In genomic region chr5:136077001-136077550, GRCm38 (mm10) we compare ENCODE assay signal across 17 mouse cellular contexts. TPM values are rescaled to one million over a fixed set of nuclear protein-coding genes. Genes with fewer than 3 reads are reported as not detected.
DNase-seq lines count a peak whose midpoint lies in the region; ATAC-seq and TF ChIP-seq lines count a peak whose summit lies in the region.
"Had no signal": no experiment of that assay in that cellular context is flagged by ENCODE, and none has a peak within 500 bp of the region (broad histone marks: within the 10 kb centered on the region; RNA-seq: fewer than 3 reads in every experiment).

No protein-coding gene starts in this region.

- H3K4me2 ChIP-seq in heart, embryonic 11.5 days, result no peak overlapping the region
- no peak overlapping the region for H3K4me2 ChIP-seq in kidney, embryonic 16.5 days (replicated peaks; ENCODE audit: low read depth, low read length)
- H3K4me2 ChIP-seq: hindbrain, embryonic 12.5 days; midbrain, embryonic 11.5 days had no signal

- no peak for ATAC-seq in heart, embryonic 11.5 days (replicated peaks; ENCODE audit: insufficient number of reproducible peaks, low FRiP score, low TSS enrichment)
- no peak for ATAC-seq in kidney, embryonic 16.5 days (ENCODE audit: low FRiP score, low TSS enrichment)

- WGBS in heart, adult 2 months, result 34% methylated on average over 9 of the region's 9 CpGs
- 74% methylated on average over 9 of the region's 9 CpGs for WGBS in heart, embryonic 11.5 days (ENCODE audit: insufficient replicate concordance)
- WGBS in thymus, adult 2 months, result 14% methylated on average over 9 of the region's 9 CpGs
- WGBS in kidney, embryonic 16.5 days, result 65% methylated on average over 9 of the region's 9 CpGs
- WGBS in midbrain, embryonic 10.5 days, result 92% methylated on average over 9 of the region's 9 CpGs

- no peak overlapping the region for H3K9ac ChIP-seq in heart, adult 2 months (ENCODE audit: low read depth, low read length)
- H3K9ac ChIP-seq in heart, embryonic 11.5 days (ENCODE audit: low read depth, low read length), result no peak overlapping the region
- H3K9ac ChIP-seq in kidney, embryonic 16.5 days (replicated peaks; ENCODE audit: low read length), result no peak overlapping the region
- H3K9ac ChIP-seq: hindbrain, embryonic 12.5 days had no signal

- no peaks in the 10 kb centered on the region for H3K27me3 ChIP-seq in heart, adult 2 months (ENCODE audit: control insufficient read depth, insufficient read depth, low read length)
- no peaks in the 10 kb centered on the region; the same call in 1 of the 2 replicates for H3K27me3 ChIP-seq in heart, embryonic 11.5 days (ENCODE audit: control insufficient read depth, insufficient read depth, low read length)
- H3K27me3 ChIP-seq in thymus, adult 2 months (ENCODE audit: control insufficient read depth, insufficient read depth, low read length), result no peaks in the 10 kb centered on the region
- no peaks in the 10 kb centered on the region for H3K27me3 ChIP-seq in kidney, embryonic 16.5 days (ENCODE audit: insufficient read depth, low read length)
- H3K27me3 ChIP-seq in midbrain, embryonic 10.5 days (ENCODE audit: low read depth, poor library complexity, severe bottlenecking), result no peaks in the 10 kb centered on the region
- H3K27me3 ChIP-seq: hindbrain, embryonic 12.5 days had no signal

- 0 out of 2 replicates have a peak, but pooled peaks have one; percentile 13 for TF ChIP-seq EP300 in heart, adult 2 months (IDR thresholded peaks at IDR 0.05; ENCODE audit: insufficient read depth, low read depth, low read length)

- no peaks in the 10 kb centered on the region for H3K36me3 ChIP-seq in heart, adult 2 months (ENCODE audit: control insufficient read depth, insufficient read depth, low read length)
- H3K36me3 ChIP-seq in heart, embryonic 11.5 days (ENCODE audit: control insufficient read depth, insufficient read depth, low read length), result no peaks in the 10 kb centered on the region
- no peaks in the 10 kb centered on the region for H3K36me3 ChIP-seq in thymus, adult 2 months (ENCODE audit: control insufficient read depth, insufficient read depth, low read length)
- no peaks in the 10 kb centered on the region for H3K36me3 ChIP-seq in kidney, embryonic 16.5 days (ENCODE audit: insufficient read depth, low read length)
- no peaks in the 10 kb centered on the region for H3K36me3 ChIP-seq in midbrain, embryonic 10.5 days
- H3K36me3 ChIP-seq: hindbrain, embryonic 12.5 days had no signal

- TF ChIP-seq CTCF in heart, adult 2 months (IDR thresholded peaks at IDR 0.05), result no peak
- no peak for TF ChIP-seq CTCF in thymus, adult 2 months (IDR thresholded peaks at IDR 0.05; ENCODE audit: borderline replicate concordance, control insufficient read depth, extremely low read depth, insufficient read depth, low read length, poor library complexity)

- peak overlapping the region; percentile 72 for H3K27ac ChIP-seq in heart, adult 2 months
- no peak overlapping the region for H3K27ac ChIP-seq in heart, embryonic 11.5 days (ENCODE audit: low read depth, low read length)
- H3K27ac ChIP-seq in thymus, adult 2 months (ENCODE audit: control insufficient read depth, insufficient read depth, low read length), result peak overlapping the region; percentile 31
- H3K27ac ChIP-seq in kidney, embryonic 16.5 days (ENCODE audit: low read length), result peak overlapping the region; percentile 72; the same call in 1 of the 2 replicates
- H3K27ac ChIP-seq in midbrain, embryonic 10.5 days (replicated peaks), result no peak overlapping the region
- H3K27ac ChIP-seq: hindbrain, embryonic 12.5 days had no signal

- DNase-seq in heart, adult 2 months, result peak in 1 of 2 experiments; percentile 48
- DNase-seq in thymus, adult 2 months, result no peak
- DNase-seq in thymus, postnatal 0 days (ENCODE audit: low spot score), result no peak
- no peak for DNase-seq in testis, postnatal 10 days (ENCODE audit: low spot score)
- DNase-seq in ovary, postnatal 14 days (ENCODE audit: low spot score), result no peak
- DNase-seq in midbrain, embryonic 10.5 days (ENCODE audit: low spot score), result no peak
- DNase-seq: adrenal gland, adult 8-10 months; cerebellum, adult 2 months; lung, adult 2 months; spleen, adult 18-20 months; thymus, postnatal 25 days had no signal

- H3K79me2 ChIP-seq in heart, adult 2 months (replicated peaks; ENCODE audit: control insufficient read depth, insufficient read depth, low read length), result no peaks in the 10 kb centered on the region

- peaks cover 3% of the 10 kb centered on the region for H3K4me1 ChIP-seq in heart, adult 2 months (ENCODE audit: control insufficient read depth, insufficient read depth, low read length)
- no peaks in the 10 kb centered on the region for H3K4me1 ChIP-seq in heart, embryonic 11.5 days (ENCODE audit: control insufficient read depth, insufficient read depth, low read length)
- H3K4me1 ChIP-seq in thymus, adult 2 months (replicated peaks; ENCODE audit: control insufficient read depth, insufficient read depth, low read length), result peaks cover 8% of the 10 kb centered on the region
- H3K4me1 ChIP-seq in kidney, embryonic 16.5 days (ENCODE audit: insufficient read depth, low read length), result peaks cover 9% of the 10 kb centered on the region
- H3K4me1 ChIP-seq in midbrain, embryonic 10.5 days, result no peaks in the 10 kb centered on the region
- H3K4me1 ChIP-seq: hindbrain, embryonic 12.5 days had no signal

- no peak for TF ChIP-seq POLR2A in heart, adult 2 months (IDR thresholded peaks at IDR 0.05; ENCODE audit: insufficient read depth, low read depth, low read length)
- TF ChIP-seq POLR2A in thymus, adult 2 months (IDR thresholded peaks at IDR 0.05; ENCODE audit: control insufficient read depth, extremely low read depth, insufficient read depth, low read length, poor library complexity), result no peak

- H3K9me3 ChIP-seq in heart, embryonic 11.5 days (replicated peaks; ENCODE audit: control insufficient read depth, low read length), result no peaks in the 10 kb centered on the region
- no peaks in the 10 kb centered on the region for H3K9me3 ChIP-seq in kidney, embryonic 16.5 days (ENCODE audit: low read length)
- no peaks in the 10 kb centered on the region for H3K9me3 ChIP-seq in midbrain, embryonic 10.5 days (replicated peaks)
- H3K9me3 ChIP-seq: hindbrain, embryonic 12.5 days had no signal

- H3K4me3 ChIP-seq in heart, adult 2 months, result no peak overlapping the region
- no peak overlapping the region for H3K4me3 ChIP-seq in heart, embryonic 11.5 days (ENCODE audit: low read depth, low read length)
- no peak overlapping the region for H3K4me3 ChIP-seq in thymus, adult 2 months (ENCODE audit: control insufficient read depth, insufficient read depth, low read length)
- no peak overlapping the region for H3K4me3 ChIP-seq in kidney, embryonic 16.5 days (ENCODE audit: low read length)
- no peak overlapping the region for H3K4me3 ChIP-seq in midbrain, embryonic 10.5 days
- H3K4me3 ChIP-seq: hindbrain, embryonic 12.5 days had no signal

- intact Hi-C loops in heart, adult 2 months (cut with DNase I), result no loop called here

RNA-seq across cellular contexts. Expression of gene Rasa4, which starts 6.6 kb away (rescaled TPM):
- total RNA-seq in heart, adult 2 months (2021), result 1 to 10 TPM; 3.8 to 4.7 TPM
- 6.0 and 8.1 TPM in 2 replicates for polyA plus RNA-seq in heart, adult 2 months (2012; rRNA removed)
- 0.39 and 0.96 TPM in 2 replicates for polyA plus RNA-seq in heart, embryonic 11.5 days (2014; fragmentation: Nextera tagmentation; extraction: Ambion mirVana)
- polyA plus RNA-seq in thymus, adult 2 months (2012; rRNA removed), result 30.9 and 37.5 TPM in 2 replicates
- polyA plus RNA-seq in thymus, postnatal 0 days (2015; fragmentation: Nextera tagmentation; extraction: Ambion mirVana), result 11.2 and 13.3 TPM in 2 replicates
- polyA plus RNA-seq in kidney, embryonic 16.5 days (2015; fragmentation: Nextera tagmentation; extraction: Ambion mirVana), result 15.9 and 18.5 TPM in 2 replicates
- 3.6 and 6.3 TPM in 2 replicates for polyA plus RNA-seq in midbrain, embryonic 10.5 days (2016; fragmentation: Nextera tagmentation; extraction: Ambion mirVana)

RNA-seq across cellular contexts. Expression of gene Upk3bl, which starts 22.8 kb away (rescaled TPM):
- not detected for total RNA-seq in heart, adult 2 months (2021)
- polyA plus RNA-seq in heart, adult 2 months (2012; rRNA removed), result not detected in 2 replicates
- polyA plus RNA-seq in heart, embryonic 11.5 days (2014; fragmentation: Nextera tagmentation; extraction: Ambion mirVana), result 0.37 TPM in 1 of 2 replicates, not detected in the other
- polyA plus RNA-seq in thymus, adult 2 months (2012; rRNA removed), result 0.64 and 1.3 TPM in 2 replicates
- polyA plus RNA-seq in thymus, postnatal 0 days (2015; fragmentation: Nextera tagmentation; extraction: Ambion mirVana), result 2.1 and 8.2 TPM in 2 replicates
- polyA plus RNA-seq in kidney, embryonic 16.5 days (2015; fragmentation: Nextera tagmentation; extraction: Ambion mirVana), result 2.2 and 3.6 TPM in 2 replicates
- polyA plus RNA-seq in midbrain, embryonic 10.5 days (2016; fragmentation: Nextera tagmentation; extraction: Ambion mirVana), result 0.50 and 0.72 TPM in 2 replicates
- total RNA-seq: left cerebral cortex, postnatal 25 days had no signal

RNA-seq across cellular contexts. Expression of gene Upk3b, which starts 38.8 kb away (rescaled TPM):
- total RNA-seq in heart, adult 2 months (2021), result 10 to 100 TPM; 16.7 to 18.6 TPM
- 25.8 and 30.5 TPM in 2 replicates for polyA plus RNA-seq in heart, adult 2 months (2012; rRNA removed)
- 68.7 and 69.3 TPM in 2 replicates for polyA plus RNA-seq in heart, embryonic 11.5 days (2014; fragmentation: Nextera tagmentation; extraction: Ambion mirVana)
- 6.1 and 16.1 TPM in 2 replicates for polyA plus RNA-seq in thymus, adult 2 months (2012; rRNA removed)
- 0.32 and 0.48 TPM in 2 replicates for polyA plus RNA-seq in thymus, postnatal 0 days (2015; fragmentation: Nextera tagmentation; extraction: Ambion mirVana)
- 3.6 and 6.1 TPM in 2 replicates for polyA plus RNA-seq in kidney, embryonic 16.5 days (2015; fragmentation: Nextera tagmentation; extraction: Ambion mirVana)
- polyA plus RNA-seq in midbrain, embryonic 10.5 days (2016; fragmentation: Nextera tagmentation; extraction: Ambion mirVana), result 0.10 TPM in 1 of 2 replicates, not detected in the other
- total RNA-seq: layer of hippocampus, adult 18-20 months; left cerebral cortex, postnatal 25 days had no signal
- polyA plus RNA-seq: cerebellum, adult 2 months; midbrain, embryonic 11.5 days had no signal

RNA-seq across cellular contexts. Expression of gene Polr2j, which starts 39.4 kb away (rescaled TPM):
- total RNA-seq in heart, adult 2 months (2021), result 10 to 100 TPM; 63.5 to 89.3 TPM
- polyA plus RNA-seq in heart, adult 2 months (2012; rRNA removed), result 66.9 and 70.9 TPM in 2 replicates
- 164 and 178 TPM in 2 replicates for polyA plus RNA-seq in heart, embryonic 11.5 days (2014; fragmentation: Nextera tagmentation; extraction: Ambion mirVana)
- polyA plus RNA-seq in thymus, adult 2 months (2012; rRNA removed), result 81.9 and 89.4 TPM in 2 replicates
- polyA plus RNA-seq in thymus, postnatal 0 days (2015; fragmentation: Nextera tagmentation; extraction: Ambion mirVana), result 312 and 321 TPM in 2 replicates
- polyA plus RNA-seq in kidney, embryonic 16.5 days (2015; fragmentation: Nextera tagmentation; extraction: Ambion mirVana), result 243 and 245 TPM in 2 replicates
- 286 and 311 TPM in 2 replicates for polyA plus RNA-seq in midbrain, embryonic 10.5 days (2016; fragmentation: Nextera tagmentation; extraction: Ambion mirVana)

RNA-seq across cellular contexts. Expression of gene Lrwd1, which starts 58.8 kb away (rescaled TPM):
- total RNA-seq in heart, adult 2 months (2021), result 1 to 10 TPM; 5.4 to 5.5 TPM
- polyA plus RNA-seq in heart, adult 2 months (2012; rRNA removed), result 11.5 and 12.3 TPM in 2 replicates
- 21.7 and 22.6 TPM in 2 replicates for polyA plus RNA-seq in heart, embryonic 11.5 days (2014; fragmentation: Nextera tagmentation; extraction: Ambion mirVana)
- polyA plus RNA-seq in thymus, adult 2 months (2012; rRNA removed), result 136 and 138 TPM in 2 replicates
- 66.5 and 67.6 TPM in 2 replicates for polyA plus RNA-seq in thymus, postnatal 0 days (2015; fragmentation: Nextera tagmentation; extraction: Ambion mirVana)
- polyA plus RNA-seq in kidney, embryonic 16.5 days (2015; fragmentation: Nextera tagmentation; extraction: Ambion mirVana), result 39.5 and 40.2 TPM in 2 replicates
- 56.9 and 59.0 TPM in 2 replicates for polyA plus RNA-seq in midbrain, embryonic 10.5 days (2016; fragmentation: Nextera tagmentation; extraction: Ambion mirVana)

Comparison
In these comparisons a context has a peak if more than half of its experiments do, and no peak if none do; other contexts are left out.
1. H3K27ac ChIP-seq: peak in heart, adult 2 months (single experiment), thymus, adult 2 months (single experiment) and kidney, embryonic 16.5 days (single experiment); none in heart, embryonic 11.5 days (single experiment) and midbrain, embryonic 10.5 days (single experiment).